ENCODE assay signal across 12 mouse cellular contexts in the genomic region with DNA sequence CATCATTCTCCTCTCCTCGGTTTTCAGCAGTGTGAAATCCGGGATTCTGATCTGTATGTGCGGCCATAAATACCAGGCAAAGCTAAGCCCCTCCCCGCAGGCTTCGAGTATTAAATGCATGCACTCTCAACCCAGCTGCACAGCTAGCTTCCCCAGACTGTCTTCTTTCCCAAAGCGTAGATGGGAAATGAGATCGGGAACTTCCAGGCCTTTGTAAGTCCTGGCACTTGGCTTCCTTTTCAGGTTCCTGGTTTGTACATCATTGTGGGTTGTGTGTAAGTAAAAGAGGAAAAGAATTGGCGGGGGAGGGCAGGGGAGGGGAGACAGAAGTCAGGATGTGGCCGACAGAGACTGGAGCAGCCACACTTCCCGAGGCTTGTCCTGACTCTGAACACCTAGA.
DNase-seq lines count a peak whose midpoint lies in the region; ATAC-seq and TF ChIP-seq lines count a peak whose summit lies in the region.
"Had no signal": no experiment of that assay in that cellular context is flagged by ENCODE, and none has a peak within 500 bp of the region (broad histone marks: within the 10 kb centered on the region; RNA-seq: fewer than 3 reads in every experiment).

No protein-coding gene starts in this region.

- ATAC-seq in kidney, embryonic 14.5 days (ENCODE audit: low FRiP score, low TSS enrichment): no peak
- ATAC-seq in granulocyte monocyte progenitor cell, adult 5-6 weeks (replicated peaks; ENCODE audit: poor library complexity, severe bottlenecking): peak; percentile 27; the same call in 1 of the 2 replicates
- peak; percentile 50 for ATAC-seq in lung, postnatal 0 days
- no peak for ATAC-seq in hindbrain, embryonic 13.5 days (ENCODE audit: low FRiP score)

- H3K9ac ChIP-seq in kidney, embryonic 14.5 days (ENCODE audit: low read depth, low read length): no peak overlapping the region
- no peak overlapping the region for H3K9ac ChIP-seq in lung, postnatal 0 days (replicated peaks; ENCODE audit: low read depth)
- H3K9ac ChIP-seq in hindbrain, embryonic 13.5 days: no peak overlapping the region

- 0 out of 2 replicates have a peak, but pooled peaks have one; percentile 18 for TF ChIP-seq EP300 in lung, postnatal 0 days (IDR thresholded peaks at IDR 0.05)

- peaks cover 23% of the 10 kb centered on the region for H3K4me1 ChIP-seq in kidney, embryonic 14.5 days (ENCODE audit: control insufficient read depth, insufficient read depth, low read length)
- H3K4me1 ChIP-seq in lung, postnatal 0 days (ENCODE audit: insufficient read depth, low read depth, low read length): peaks cover 18% of the 10 kb centered on the region
- no peaks in the 10 kb centered on the region; the same call in 1 of the 2 replicates for H3K4me1 ChIP-seq in hindbrain, embryonic 13.5 days (replicated peaks)

- no peaks in the 10 kb centered on the region for H3K27me3 ChIP-seq in kidney, embryonic 14.5 days (ENCODE audit: control insufficient read depth, insufficient read depth, low read length)
- H3K27me3 ChIP-seq in lung, postnatal 0 days (replicated peaks; ENCODE audit: insufficient read depth, low read length): no peaks in the 10 kb centered on the region
- no peaks in the 10 kb centered on the region for H3K27me3 ChIP-seq in hindbrain, embryonic 13.5 days

- peak overlapping the region; percentile 35 for H3K27ac ChIP-seq in gastrocnemius, adult 2 months
- no peak overlapping the region; the same call in 1 of the 2 replicates for H3K27ac ChIP-seq in kidney, embryonic 14.5 days (ENCODE audit: low read depth, low read length)
- H3K27ac ChIP-seq in lung, postnatal 0 days (ENCODE audit: low read length): 0 out of 2 replicates have a peak overlapping the region, but pooled peaks have one; percentile 7
- no peak overlapping the region for H3K27ac ChIP-seq in hindbrain, embryonic 13.5 days
- H3K27ac ChIP-seq: macrophage had no signal

- H3K9me3 ChIP-seq in kidney, embryonic 14.5 days (ENCODE audit: control insufficient read depth, low read length): no peaks in the 10 kb centered on the region; the same call in 1 of the 2 replicates
- H3K9me3 ChIP-seq in lung, postnatal 0 days (ENCODE audit: low read length): no peaks in the 10 kb centered on the region
- H3K9me3 ChIP-seq in hindbrain, embryonic 13.5 days: no peaks in the 10 kb centered on the region
- H3K9me3 ChIP-seq: G1E had no signal

- peak overlapping the region; percentile 24; the same call in 1 of the 2 replicates for H3K4me3 ChIP-seq in gastrocnemius, adult 2 months
- H3K4me3 ChIP-seq in kidney, embryonic 14.5 days (ENCODE audit: low read length): no peak overlapping the region
- H3K4me3 ChIP-seq in lung, postnatal 0 days (ENCODE audit: low read depth, low read length): no peak overlapping the region
- no peak overlapping the region for H3K4me3 ChIP-seq in hindbrain, embryonic 13.5 days

- 49% methylated on average over 10 of the region's 10 CpGs for WGBS in kidney, embryonic 14.5 days
- WGBS in lung, postnatal 0 days: 39% methylated on average over 10 of the region's 10 CpGs
- 71% methylated on average over 10 of the region's 10 CpGs for WGBS in hindbrain, embryonic 13.5 days

- DNase-seq in gastrocnemius, adult 2 months: no peak
- DNase-seq in gastrocnemius, postnatal 10 days: no peak
- DNase-seq in kidney, adult 9 months: peak; percentile 34
- DNase-seq in lung, postnatal 0 days (ENCODE audit: low spot score): no peak
- DNase-seq in adipocyte (ENCODE audit: low spot score): no peak
- DNase-seq: B cell, adult 2 months; cerebellum, adult 9-11 months had no signal

- intact Hi-C loops in gastrocnemius, adult 2 months (cut with DNase I): no loop called here

- H3K4me2 ChIP-seq in kidney, embryonic 14.5 days (replicated peaks; ENCODE audit: low read depth, low read length): no peak overlapping the region
- H3K4me2 ChIP-seq in lung, postnatal 0 days (replicated peaks; ENCODE audit: low read depth, low read length): no peak overlapping the region
- H3K4me2 ChIP-seq in hindbrain, embryonic 13.5 days: no peak overlapping the region

- TF ChIP-seq CTCF in gastrocnemius, adult 2 months (IDR thresholded peaks at IDR 0.05): no peak
- TF ChIP-seq CTCF in lung, postnatal 0 days (IDR thresholded peaks at IDR 0.05): no peak

- no peaks in the 10 kb centered on the region for H3K36me3 ChIP-seq in kidney, embryonic 14.5 days (ENCODE audit: control insufficient read depth, insufficient read depth, low read length)
- H3K36me3 ChIP-seq in lung, postnatal 0 days (ENCODE audit: insufficient read depth, low read length): no peaks in the 10 kb centered on the region; the same call in 1 of the 2 replicates
- no peaks in the 10 kb centered on the region for H3K36me3 ChIP-seq in hindbrain, embryonic 13.5 days

Comparison
In these comparisons a context has a peak if more than half of its experiments do, and no peak if none do; other contexts are left out.
1. H3K27ac ChIP-seq: peak in gastrocnemius, adult 2 months (single experiment) and lung, postnatal 0 days (single experiment); none in kidney, embryonic 14.5 days (single experiment) and hindbrain, embryonic 13.5 days (single experiment).
2. ATAC-seq: peak in granulocyte monocyte progenitor cell, adult 5-6 weeks (single experiment) and lung, postnatal 0 days (single experiment); none in kidney, embryonic 14.5 days (single experiment) and hindbrain, embryonic 13.5 days (single experiment).